Mouse (Mus musculus) G1E (cell line): ENCODE measurements around the gene Cdhr5. TPM values are rescaled to one million over a fixed set of nuclear protein-coding genes. Genes with fewer than 3 reads are reported as not detected.

Experiments
- ATAC-seq: 2 replicates; pipeline ENCODE4 v1.8.0; 2016; ENCODE audit warnings: mild to moderate bottlenecking; ENCODE audit not compliant: insufficient number of reproducible peaks, poor library complexity, low FRiP score, severe bottlenecking; ENCODE audit errors: extremely low read depth
- DNase-seq: peaks from one replicate; pipeline ENCODE4 v3.0.0; 2012; ENCODE audit warnings: low spot score
- H3K27me3 ChIP-seq: 2 replicates; pipeline ENCODE4 v1.6.1; 2012; ENCODE audit warnings: mild to moderate bottlenecking, low read length, inconsistent platforms; ENCODE audit not compliant: insufficient read depth
- H3K36me3 ChIP-seq: replicated peaks from 2 replicates; pipeline ENCODE3; 2012; ENCODE audit warnings: mild to moderate bottlenecking, inconsistent platforms
- H3K4me1 ChIP-seq: 2 replicates; pipeline ENCODE4 v1.6.1; 2012; ENCODE audit warnings: low read depth, low read length, inconsistent platforms, mixed read lengths; ENCODE audit not compliant: insufficient read depth
- H3K4me3 ChIP-seq: 2 replicates; pipeline ENCODE4 v1.5.1; 2012; ENCODE audit warnings: low read depth, mild to moderate bottlenecking, inconsistent platforms, low read length, moderate library complexity, mixed read lengths
- H3K9me3 ChIP-seq: replicated peaks from 2 replicates; pipeline ENCODE4 v1.6.1; 2012; ENCODE audit warnings: inconsistent platforms
- CTCF ChIP-seq: IDR thresholded peaks from 2 replicates; pipeline ENCODE4 v1.5.1; 2012; ENCODE audit warnings: low read depth, low read length, inconsistent platforms, mixed read lengths
- GATA1 ChIP-seq: IDR thresholded peaks from 2 replicates; pipeline ENCODE4 v1.6.1; 2012; ENCODE audit warnings: borderline replicate concordance, low read length, inconsistent platforms, mixed read lengths
- GATA2 ChIP-seq: IDR thresholded peaks from 2 replicates; pipeline ENCODE4 v1.6.1; 2012; ENCODE audit warnings: low read depth, low read length, inconsistent platforms, borderline replicate concordance
- POLR2AphosphoS5 ChIP-seq: IDR thresholded peaks from 2 replicates; pipeline ENCODE4 v1.6.1; 2012; ENCODE audit warnings: low read depth, low read length, inconsistent platforms; ENCODE audit not compliant: insufficient replicate concordance
- TAL1 ChIP-seq: conservative IDR thresholded peaks from 2 replicates; pipeline ENCODE4 v1.6.1; 2012; ENCODE audit warnings: low read depth, low read length, inconsistent platforms, mixed read lengths
- polyA plus RNA-seq: library from polyadenylated mRNA; stranded (reverse); fragments of >175 nt; gene quantifications from 2 replicates; pipeline ENCODE4 v1.2.3, GENCODE M21; 2012
- total RNA-seq, 2 experiments: library from RNA; stranded (forward) in 1 of 2; stranded (reverse) in 1 of 2; fragments of 200-1000 nt in 1 of 2; fragments of >200 nt in 1 of 2; fragmentation: Nextera tagmentation in 1 of 2; gene quantifications; 2 replicates each; pipeline ENCODE4 v1.2.3; 2014 to 2017

Cdhr5 gene
- total and polyA plus RNA-seq, 3 experiments = 0.05 TPM; not detected in 2

DNA sequence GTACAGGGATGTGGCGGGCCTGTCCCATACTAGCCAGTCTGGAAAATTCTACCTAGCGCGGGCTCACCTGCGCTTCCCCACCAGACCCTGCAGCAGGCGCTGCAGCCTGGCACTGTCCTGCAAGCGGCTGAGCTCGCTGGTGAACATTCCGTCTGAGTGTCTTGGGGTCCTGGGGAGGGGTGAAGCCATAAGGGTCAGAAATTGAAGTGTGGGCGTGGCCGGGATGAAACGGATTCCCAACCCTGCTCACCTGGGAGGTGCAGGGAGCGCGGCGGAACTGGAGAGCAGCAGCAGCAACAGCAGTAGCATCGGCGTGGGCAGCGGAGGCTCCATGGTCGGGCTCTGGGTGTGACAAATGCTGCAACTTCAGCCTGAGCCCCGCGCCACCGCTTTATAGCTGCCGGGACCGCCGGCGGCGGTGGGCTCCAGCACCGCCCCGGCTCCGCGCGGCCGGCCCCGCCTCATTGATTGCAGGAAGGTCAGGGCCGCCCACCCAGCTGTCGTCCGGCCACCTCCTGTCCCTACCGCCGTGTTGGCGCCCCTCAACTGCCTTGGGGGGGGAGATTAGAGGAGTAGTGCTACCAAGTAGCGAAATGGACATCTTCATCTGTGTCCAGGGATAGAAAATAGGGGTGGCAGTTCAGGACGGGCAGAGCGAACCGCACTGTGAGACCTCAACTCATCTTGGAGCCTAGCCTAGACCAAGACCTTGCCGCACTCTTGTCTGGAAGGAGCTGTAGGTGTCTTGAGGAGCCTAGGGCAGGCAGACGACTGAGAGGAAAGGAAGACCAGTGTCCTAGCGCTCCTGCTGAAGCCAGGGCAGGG is 2.4 kb upstream of the Cdhr5 start, which contains the start of gene Sct:
TSS of gene Sct (minus strand) at position 368 of the 825 bp plus-strand sequence.
- Histone ChIP-seq H3K27me3 (peaks cover 61% of the 10 kb centered on the region), H3K4me3 (no peak within 1 kb of the TSS), H3K36me3 (no peaks in the 10 kb centered on the region), H3K4me1 (peaks cover 7% of the 10 kb centered on the region), H3K9me3 (no peaks in the 10 kb centered on the region)
- ATAC-seq (no peak), DNase-seq (no peak)
- TF ChIP-seq GATA2 (no peak), POLR2AphosphoS5 (no peak), CTCF (no peak), TAL1 (no peak), GATA1 (no peak)

DNA sequence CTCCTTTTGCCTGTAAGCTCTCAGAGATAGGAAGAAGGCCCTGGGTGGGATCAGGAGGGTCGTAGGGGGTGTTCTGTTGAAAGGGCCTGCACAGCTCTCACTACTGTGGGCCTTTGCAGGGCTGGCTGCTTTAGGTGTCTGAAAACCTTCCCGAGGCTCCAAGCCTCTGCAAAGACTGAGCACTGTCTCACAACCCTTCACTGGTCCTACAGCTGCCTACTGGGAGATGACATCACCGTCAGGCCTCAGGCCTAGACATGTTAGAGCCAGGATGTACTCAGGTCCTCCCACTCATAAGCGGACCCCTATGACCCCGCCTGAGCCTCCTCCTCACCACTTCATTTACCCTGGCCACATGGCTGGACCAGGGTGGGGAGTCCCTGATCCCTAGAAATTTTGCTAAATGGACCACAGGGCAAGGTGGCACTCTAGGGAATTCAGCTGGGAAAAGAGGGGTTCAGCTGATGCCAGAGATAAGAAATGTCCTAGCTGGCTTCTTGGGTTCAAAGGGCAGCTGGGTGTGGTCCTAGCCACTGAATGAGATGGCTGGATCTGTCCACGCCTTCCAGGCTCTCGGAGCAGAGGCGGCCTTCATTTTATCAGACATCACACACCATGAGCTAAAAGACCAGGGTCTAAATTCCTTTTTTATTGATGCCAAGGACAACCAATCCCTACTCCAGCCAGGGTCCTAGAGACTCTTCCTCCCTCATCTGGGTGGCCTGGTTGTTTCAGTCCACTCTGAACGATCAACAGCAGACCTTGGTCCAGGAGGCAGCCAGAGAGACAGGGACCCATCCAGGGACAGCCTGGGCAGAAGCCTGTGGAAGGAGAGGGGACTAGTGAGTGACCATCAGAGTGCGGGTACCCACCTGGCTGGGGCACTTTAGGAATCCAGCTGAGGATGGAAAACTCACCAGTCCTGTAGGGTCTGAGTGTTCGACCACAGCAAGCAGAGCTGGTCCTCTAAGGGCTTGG is 1.4 kb upstream of the Cdhr5 start:
- peaks cover 7% of the 10 kb centered on the region for H3K4me1 ChIP-seq
- DNase-seq = no peak
- no peaks in the 10 kb centered on the region for H3K9me3 ChIP-seq
- ATAC-seq = no peak
- no peaks in the 10 kb centered on the region for H3K36me3 ChIP-seq
- peaks cover 67% of the 10 kb centered on the region for H3K27me3 ChIP-seq
- no peak for TF ChIP-seq POLR2AphosphoS5
- TF ChIP-seq GATA2 = no peak
- no peak for TF ChIP-seq TAL1
- no peak for TF ChIP-seq GATA1
- H3K4me3 ChIP-seq = no peak overlapping the region

DNA sequence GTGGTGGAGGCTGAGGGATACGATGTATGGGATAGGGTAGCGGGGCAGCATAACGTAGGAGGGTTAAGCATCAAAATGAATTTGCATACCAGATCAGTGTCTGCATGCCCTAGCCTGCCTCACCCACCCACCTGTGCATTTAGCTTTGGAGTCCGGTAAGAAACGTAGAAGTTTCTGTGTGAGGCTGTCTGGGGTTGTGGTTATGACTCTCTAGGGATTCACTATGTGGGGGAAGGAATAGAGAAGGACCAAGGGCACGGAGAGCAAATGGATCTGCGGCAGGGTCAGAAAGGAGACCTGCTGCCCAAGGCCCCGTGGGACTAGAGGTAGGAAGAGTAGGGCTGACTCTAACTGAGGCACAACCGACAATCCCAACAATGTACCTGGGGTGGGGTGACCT is 1.2 kb downstream of the Cdhr5 start:
- Histone ChIP-seq H3K9me3 (no peaks in the 10 kb centered on the region), H3K4me3 (no peak overlapping the region), H3K4me1 (peaks cover 7% of the 10 kb centered on the region), H3K36me3 (no peaks in the 10 kb centered on the region), H3K27me3 (peaks cover 74% of the 10 kb centered on the region)
- TF ChIP-seq GATA2 = no peak
- no peak for TF ChIP-seq POLR2AphosphoS5
- TF ChIP-seq GATA1 = no peak
- no peak for TF ChIP-seq TAL1
- ATAC-seq (no peak), DNase-seq (no peak)

DNA sequence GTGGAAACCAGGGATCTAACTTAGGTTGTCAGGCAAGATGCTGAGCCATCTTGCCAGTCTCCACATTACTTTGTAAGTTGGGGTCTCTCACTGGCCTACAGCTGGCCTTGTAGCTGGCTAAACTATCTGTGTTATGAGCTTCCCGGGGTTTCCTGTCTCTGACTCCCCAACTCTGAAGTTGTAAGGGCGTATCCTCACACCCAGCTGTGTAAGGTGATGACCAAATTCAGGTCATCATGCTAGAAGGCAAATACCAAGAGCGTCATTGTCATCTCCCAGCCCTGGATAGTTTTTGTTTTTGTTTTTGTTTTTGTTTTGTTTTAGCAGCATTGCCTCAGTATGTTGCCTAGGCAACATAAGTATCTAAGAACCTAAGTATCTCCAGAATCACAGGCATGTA is 6.0 kb downstream of the Cdhr5 start:
- Histone ChIP-seq H3K27me3 (peaks cover 53% of the 10 kb centered on the region), H3K9me3 (no peaks in the 10 kb centered on the region), H3K36me3 (no peaks in the 10 kb centered on the region), H3K4me1 (peaks cover 16% of the 10 kb centered on the region), H3K4me3 (no peak overlapping the region)
- no peak for TF ChIP-seq POLR2AphosphoS5
- no peak for TF ChIP-seq GATA1
- no peak for TF ChIP-seq GATA2
- TF ChIP-seq TAL1 = no peak
- TF ChIP-seq CTCF = no peak
- DNase-seq (no peak), ATAC-seq (no peak)

DNA sequence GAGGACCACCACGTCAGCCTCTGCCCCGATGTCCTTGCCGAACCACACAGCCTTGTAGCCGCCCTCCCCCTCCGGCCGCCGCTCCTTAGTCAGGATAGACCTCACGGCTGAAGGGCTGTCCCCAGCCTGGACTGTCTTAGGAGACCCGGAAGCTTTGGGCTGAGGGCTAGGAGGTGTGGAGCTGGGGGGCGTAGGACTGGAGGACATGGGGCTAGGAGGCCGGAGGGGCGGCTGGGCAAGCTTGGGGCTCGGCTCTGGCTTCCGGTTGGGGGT is 7.4 kb downstream of the Cdhr5 start:
- DNase-seq (no peak), ATAC-seq (no peak)
- no peak for TF ChIP-seq GATA2
- TF ChIP-seq CTCF = no peak
- no peak for TF ChIP-seq TAL1
- no peak for TF ChIP-seq GATA1
- TF ChIP-seq POLR2AphosphoS5 = no peak
- H3K27me3 ChIP-seq = peaks cover 44% of the 10 kb centered on the region
- H3K9me3 ChIP-seq = no peaks in the 10 kb centered on the region
- peaks cover 13% of the 10 kb centered on the region for H3K36me3 ChIP-seq
- no peak overlapping the region for H3K4me3 ChIP-seq
- H3K4me1 ChIP-seq = peaks cover 30% of the 10 kb centered on the region
